Mouse (Mus musculus) heart, embryonic 11.5 days (tissue): ENCODE data around the gene Ssty2. TPM values are rescaled to one million over a fixed set of nuclear protein-coding genes. Genes with fewer than 3 reads are reported as not detected.
"Not testable (repeated sequence)": the region's sequence is repeated elsewhere in the genome, so short reads cannot be mapped to it uniquely, and the experiment has no call there.

Experiments
- ATAC-seq: fragments of 200-750 bp; cut with Nextera tagmentation; replicated peaks from 2 replicates; pipeline ENCODE4 v1.8.0; 2017; ENCODE audit warnings: moderate library complexity; ENCODE audit not compliant: insufficient number of reproducible peaks, low FRiP score, low TSS enrichment
- H3K27ac ChIP-seq: fragments of 300-500 bp; sonication (generic); 2 replicates; pipeline ENCODE4 v1.5.1; 2014; ENCODE audit warnings: mild to moderate bottlenecking, low read depth, low read length
- H3K27me3 ChIP-seq: fragments of 300-500 bp; sonication (generic); 2 replicates; pipeline ENCODE4 v1.6.1; 2014; ENCODE audit warnings: mild to moderate bottlenecking, low read length, mixed read lengths; ENCODE audit not compliant: control insufficient read depth, insufficient read depth
- H3K36me3 ChIP-seq: fragments of 300-500 bp; sonication (generic); 2 replicates; pipeline ENCODE4 v1.6.1; 2014; ENCODE audit warnings: mild to moderate bottlenecking, low read length, moderate library complexity, mixed read lengths; ENCODE audit not compliant: control insufficient read depth, insufficient read depth
- H3K4me1 ChIP-seq: fragments of 300-500 bp; sonication (generic); 2 replicates; pipeline ENCODE4 v1.6.1; 2014; ENCODE audit warnings: low read length; ENCODE audit not compliant: control insufficient read depth, insufficient read depth
- H3K4me2 ChIP-seq: fragments of 300-500 bp; sonication (generic); 2 replicates; pipeline ENCODE4 v1.6.1; 2014; ENCODE audit warnings: mild to moderate bottlenecking, moderate library complexity
- H3K4me3 ChIP-seq: fragments of 300-500 bp; sonication (generic); 2 replicates; pipeline ENCODE4 v1.5.1; 2014; ENCODE audit warnings: low read depth, low read length
- H3K9ac ChIP-seq: fragments of 300-500 bp; sonication (generic); 2 replicates; pipeline ENCODE4 v1.6.1; 2014; ENCODE audit warnings: mild to moderate bottlenecking, low read depth, low read length, moderate library complexity
- H3K9me3 ChIP-seq: fragments of 300-500 bp; sonication (generic); replicated peaks from 2 replicates; pipeline ENCODE4 v1.6.1; 2016; ENCODE audit warnings: low read length; ENCODE audit not compliant: control insufficient read depth
- WGBS: fragments of 180-500 bp; shearing (Covaris S2); extraction: QIAGEN DNeasy Blood & Tissue Kit; methylation state at CpG from one replicate; pipeline ENCODE4 v1.1.7; 2014; ENCODE audit not compliant: insufficient replicate concordance; 5-methylcytosine and 5-hydroxymethylcytosine counted together
- polyA plus RNA-seq: library from polyadenylated mRNA; unstranded; fragments of >200 nt; fragmentation: Nextera tagmentation; extraction: Ambion mirVana; gene quantifications from 2 replicates; pipeline ENCODE4 v1.2.1, GENCODE M21; 2014

Ssty2 gene
- polyA plus RNA-seq = not detected in 2 replicates

- not testable (repeated sequence) for H3K9me3 ChIP-seq, H3K4me1 ChIP-seq, ATAC-seq, H3K9ac ChIP-seq, H3K27me3 ChIP-seq, H3K4me3 ChIP-seq, H3K36me3 ChIP-seq, H3K27ac ChIP-seq, H3K4me2 ChIP-seq
- WGBS = no CpG with 5 or more reads among the region's 4 CpGs
These were observed at the start of gene Ssty2 for GRCm38 (mm10) chrY:67047972-67048371. Gene Ssty2, minus strand, starts transcription at chrY:67048072.
